Mouse (Mus musculus) midbrain, embryonic 16.5 days (tissue): Measurements from ENCODE around the gene Gtf3a. TPM values are rescaled to one million over a fixed set of nuclear protein-coding genes. Genes with fewer than 3 reads are reported as not detected.
"Not testable (repeated sequence)": the region's sequence is repeated elsewhere in the genome, so short reads cannot be mapped to it uniquely, and the experiment has no call there.

Experiments
- ATAC-seq: fragments of 200-750 bp; cut with Nextera tagmentation; 2 replicates; pipeline ENCODE4 v1.8.0; 2017; ENCODE audit warnings: moderate TSS enrichment
- H3K27ac ChIP-seq: fragments of 300-500 bp; sonication (generic); 2 replicates; pipeline ENCODE4 v1.5.1; 2014; ENCODE audit warnings: mild to moderate bottlenecking, low read length, mixed read lengths
- H3K27me3 ChIP-seq: fragments of 300-500 bp; sonication (generic); 2 replicates; pipeline ENCODE4 v1.6.1; 2014; ENCODE audit warnings: low read depth, low read length, mixed read lengths; ENCODE audit not compliant: control insufficient read depth, insufficient read depth
- H3K36me3 ChIP-seq: fragments of 300-500 bp; sonication (generic); 2 replicates; pipeline ENCODE4 v1.6.1; 2014; ENCODE audit warnings: mild to moderate bottlenecking, low read length, moderate library complexity, mixed read lengths; ENCODE audit not compliant: control insufficient read depth, insufficient read depth
- H3K4me1 ChIP-seq: fragments of 300-500 bp; sonication (generic); 2 replicates; pipeline ENCODE4 v1.6.1; 2014; ENCODE audit warnings: mild to moderate bottlenecking, low read length, mixed read lengths; ENCODE audit not compliant: control insufficient read depth, insufficient read depth
- H3K4me2 ChIP-seq: fragments of 300-500 bp; sonication (generic); 2 replicates; pipeline ENCODE4 v1.6.1; 2014; ENCODE audit warnings: mild to moderate bottlenecking, low read length, mixed read lengths
- H3K4me3 ChIP-seq: fragments of 300-500 bp; sonication (generic); 2 replicates; pipeline ENCODE4 v1.5.1; 2014; ENCODE audit warnings: low read depth, mild to moderate bottlenecking, low read length, moderate library complexity, mixed read lengths
- H3K9ac ChIP-seq: fragments of 300-500 bp; sonication (generic); 2 replicates; pipeline ENCODE4 v1.6.1; 2014; ENCODE audit warnings: low read depth, low read length, mixed read lengths
- H3K9me3 ChIP-seq: fragments of 300-500 bp; sonication (generic); replicated peaks from 2 replicates; pipeline ENCODE4 v1.6.1; 2014; ENCODE audit warnings: mild to moderate bottlenecking, low read length, mixed read lengths; ENCODE audit not compliant: control insufficient read depth, poor library complexity, severe bottlenecking
- WGBS: fragments of 180-500 bp; shearing (Covaris S2); extraction: QIAGEN DNeasy Blood & Tissue Kit; methylation state at CpG from one replicate; pipeline ENCODE4 v1.1.7; 2014; 5-methylcytosine and 5-hydroxymethylcytosine counted together
- polyA plus RNA-seq: library from polyadenylated mRNA; unstranded; fragments of >200 nt; fragmentation: Nextera tagmentation; extraction: Ambion mirVana; gene quantifications from 2 replicates; pipeline ENCODE4 v1.2.1, GENCODE M21; 2015

Gtf3a gene
- polyA plus RNA-seq, 1 experiment from 2014 or later = 116 TPM

GRCm38 (mm10) chr5:146914088-146914766 lies 34.2 kb upstream of the Gtf3a start:
- peaks cover 4% of the 10 kb centered on the region for H3K27me3 ChIP-seq
- H3K4me3 ChIP-seq = no peak overlapping the region
- no peak overlapping the region for H3K27ac ChIP-seq
- no peaks in the 10 kb centered on the region for H3K36me3 ChIP-seq
- WGBS = 27% methylated on average over 9 of the region's 9 CpGs
- no peak overlapping the region for H3K4me2 ChIP-seq
- H3K9me3 ChIP-seq = no peaks in the 10 kb centered on the region
- ATAC-seq = peak; percentile 56; the same call in 1 of the 2 replicates
- no peak overlapping the region for H3K9ac ChIP-seq
- no peaks in the 10 kb centered on the region for H3K4me1 ChIP-seq

- Histone ChIP-seq H3K4me3 (no peak overlapping the region), H3K36me3 (no peaks in the 10 kb centered on the region), H3K4me1 (peaks cover 11% of the 10 kb centered on the region), H3K27ac (no peak overlapping the region), H3K4me2 (no peak overlapping the region), H3K9me3 (no peaks in the 10 kb centered on the region), H3K27me3 (peaks cover 4% of the 10 kb centered on the region), H3K9ac (no peak overlapping the region)
- no peak for ATAC-seq
- WGBS = 73% methylated on average over 8 of the region's 8 CpGs
These were observed 32.2 kb upstream of the Gtf3a start for GRCm38 (mm10) chr5:146916273-146916672.

- Histone ChIP-seq H3K36me3 (no peaks in the 10 kb centered on the region), H3K9me3 (no peaks in the 10 kb centered on the region)
These were observed 31.7 kb upstream of the Gtf3a start for GRCm38 (mm10) chr5:146916806-146917205.

GRCm38 (mm10) chr5:146917357-146917756 lies 31.1 kb upstream of the Gtf3a start:
- H3K4me3 ChIP-seq, H3K27ac ChIP-seq, H3K36me3 ChIP-seq, ATAC-seq, H3K27me3 ChIP-seq, H3K9me3 ChIP-seq, H3K4me2 ChIP-seq, H3K9ac ChIP-seq: not testable (repeated sequence)
- peaks cover 12% of the 10 kb centered on the region for H3K4me1 ChIP-seq
- WGBS = 96% methylated on average over 3 of the region's 6 CpGs

More at GRCm38 (mm10) chr5:146916806-146917205, 31.7 kb upstream of the Gtf3a start:
- Histone ChIP-seq H3K9ac (no peak overlapping the region), H3K4me3 (no peak overlapping the region), H3K27ac (no peak overlapping the region), H3K27me3 (peaks cover 4% of the 10 kb centered on the region), H3K4me2 (no peak overlapping the region), H3K4me1 (peaks cover 12% of the 10 kb centered on the region)
- no peak for ATAC-seq
- 38% methylated on average over 6 of the region's 6 CpGs for WGBS

DNA sequence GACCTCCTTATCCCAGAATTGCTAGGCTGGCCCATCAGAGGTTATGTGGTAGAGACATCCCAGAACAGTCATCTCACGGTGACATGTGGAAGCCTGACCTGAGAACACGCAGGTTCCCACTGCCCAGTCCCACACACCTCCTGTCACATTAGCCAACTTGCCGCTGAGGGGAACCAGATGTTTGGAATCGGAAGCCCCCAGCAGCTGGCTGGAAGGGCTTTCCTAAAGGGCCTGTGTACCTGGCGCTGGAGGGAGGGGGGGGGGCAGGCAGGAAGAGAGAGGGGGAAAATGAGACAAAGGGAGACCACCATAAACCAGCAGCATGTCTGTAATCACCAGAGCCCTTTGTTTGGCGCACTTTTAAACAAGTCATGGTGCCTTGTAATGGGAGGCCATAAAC lies 28.6 kb upstream of the Gtf3a start:
- Histone ChIP-seq H3K4me1 (peaks cover 12% of the 10 kb centered on the region), H3K9ac (no peak overlapping the region; the same call in 1 of the 2 replicates), H3K27me3 (no peaks in the 10 kb centered on the region), H3K4me3 (peak overlapping the region; percentile 32; the same call in 1 of the 2 replicates), H3K27ac (no peak overlapping the region), H3K4me2 (peak overlapping the region; percentile 60), H3K9me3 (no peaks in the 10 kb centered on the region), H3K36me3 (no peaks in the 10 kb centered on the region)
- peak; percentile 36; the same call in 1 of the 2 replicates for ATAC-seq
- 32% methylated on average over 6 of the region's 6 CpGs for WGBS

DNA sequence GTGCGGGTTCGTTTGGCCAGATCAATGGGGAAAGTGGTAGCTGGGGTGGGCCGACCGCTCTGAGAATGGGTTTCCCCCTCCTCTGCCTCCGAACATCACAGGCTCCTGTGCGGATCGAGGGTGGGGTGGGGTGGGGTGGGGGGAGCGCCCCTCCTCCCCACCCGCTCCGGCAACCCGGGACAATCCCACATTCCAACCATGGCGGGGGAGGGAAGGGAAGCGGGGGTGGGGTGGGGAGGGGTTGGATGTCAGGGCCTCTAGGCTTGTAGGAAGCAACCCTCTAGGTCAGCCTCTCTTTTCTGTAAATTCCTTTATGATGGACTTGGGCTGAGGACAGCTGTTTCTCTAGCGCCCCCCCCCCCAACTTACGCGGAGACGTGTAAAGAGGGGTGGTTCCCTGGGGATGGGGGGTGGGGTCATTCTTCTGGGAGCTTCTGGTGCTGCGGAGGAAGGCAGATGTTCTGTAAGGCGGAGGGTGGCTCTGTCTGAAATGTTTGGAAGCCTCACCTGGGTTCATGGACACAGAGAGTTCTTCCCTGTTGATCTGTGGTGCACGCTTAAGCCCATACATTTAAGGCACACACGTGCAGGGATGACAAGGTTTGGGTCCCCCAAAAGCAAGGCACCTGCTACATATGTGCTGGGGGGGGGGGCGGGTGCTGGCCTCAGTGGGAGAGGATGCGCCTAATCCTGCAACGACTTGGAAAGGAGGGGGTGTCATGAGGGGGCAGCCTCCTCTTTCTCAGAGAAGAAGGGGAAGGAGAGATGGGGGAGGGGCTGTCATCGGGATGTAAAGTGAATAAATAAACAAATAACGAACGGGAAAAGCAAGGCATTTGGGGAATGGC lies 27.9 kb upstream of the Gtf3a start:
- Histone ChIP-seq H3K27me3 (no peaks in the 10 kb centered on the region), H3K4me3 (peak overlapping the region; percentile 32), H3K9ac (peak overlapping the region; percentile 61), H3K4me2 (peak overlapping the region; percentile 60), H3K27ac (no peak overlapping the region), H3K4me1 (peaks cover 12% of the 10 kb centered on the region), H3K36me3 (no peaks in the 10 kb centered on the region), H3K9me3 (no peaks in the 10 kb centered on the region)
- WGBS = 5% methylated on average over 25 of the region's 27 CpGs
- ATAC-seq = peak; percentile 62

GRCm38 (mm10) chr5:146921224-146921623 lies 27.2 kb upstream of the Gtf3a start:
- H3K27me3 ChIP-seq = no peaks in the 10 kb centered on the region
- H3K4me3 ChIP-seq = peak overlapping the region; percentile 32
- no peak overlapping the region for H3K9ac ChIP-seq
- ATAC-seq = peak; percentile 62; the same call in 1 of the 2 replicates
- H3K27ac ChIP-seq = no peak overlapping the region
- H3K9me3 ChIP-seq = no peaks in the 10 kb centered on the region
- H3K4me2 ChIP-seq = peak overlapping the region; percentile 60
- H3K4me1 ChIP-seq = peaks cover 12% of the 10 kb centered on the region
- 54% methylated on average over 8 of the region's 8 CpGs for whole genome bisulfite sequencing
- no peaks in the 10 kb centered on the region for H3K36me3 ChIP-seq

DNA sequence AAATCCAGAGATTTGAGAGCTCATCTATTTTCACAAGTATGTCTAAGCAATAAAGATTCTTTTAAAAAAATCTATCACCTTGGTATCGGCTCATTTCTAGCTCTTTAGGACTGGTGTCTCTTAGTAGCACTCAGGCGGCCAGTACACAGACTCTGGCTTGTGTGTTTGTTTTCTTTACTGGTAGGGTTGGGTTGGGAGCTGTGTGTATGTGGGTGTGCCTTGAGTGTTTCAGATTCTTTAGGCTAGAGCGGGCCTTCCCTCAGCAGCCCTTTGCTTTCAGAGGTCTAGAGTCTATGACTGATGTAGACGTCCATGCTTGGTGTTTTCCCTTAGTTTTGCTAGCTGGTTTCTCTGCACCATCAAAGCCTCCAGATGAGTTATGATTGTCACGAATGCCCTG lies 24.9 kb upstream of the Gtf3a start:
- WGBS = 77% methylated on average over 5 of the region's 5 CpGs
- H3K36me3 ChIP-seq = no peaks in the 10 kb centered on the region
- no peak overlapping the region for H3K4me3 ChIP-seq
- no peak overlapping the region for H3K27ac ChIP-seq
- H3K27me3 ChIP-seq = no peaks in the 10 kb centered on the region
- H3K9me3 ChIP-seq = no peaks in the 10 kb centered on the region
- H3K9ac ChIP-seq = no peak overlapping the region
- no peak overlapping the region for H3K4me2 ChIP-seq
- H3K4me1 ChIP-seq = peaks cover 12% of the 10 kb centered on the region
- no peak for ATAC-seq

DNA sequence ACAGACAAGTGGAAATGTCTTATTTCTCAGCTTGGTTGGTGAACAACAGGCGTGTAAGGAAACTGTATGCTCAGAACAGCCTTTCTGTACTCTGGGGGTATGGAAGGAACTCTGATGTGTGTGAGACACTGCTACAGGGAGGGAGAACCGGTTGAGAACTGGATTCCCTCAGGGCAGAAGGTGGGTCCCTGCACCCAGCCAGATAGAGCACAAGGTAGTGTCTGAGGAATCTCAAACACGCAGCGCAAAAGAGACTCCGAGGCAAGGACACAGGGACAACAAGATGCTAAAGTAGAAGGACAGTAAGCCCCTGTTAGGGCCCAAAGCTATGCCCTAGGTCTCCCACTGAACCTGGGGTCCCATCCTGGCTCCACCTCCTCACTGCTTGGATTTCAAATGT lies 21.8 kb upstream of the Gtf3a start:
- Histone ChIP-seq H3K4me1 (no peaks in the 10 kb centered on the region), H3K36me3 (no peaks in the 10 kb centered on the region), H3K9ac (no peak overlapping the region), H3K27me3 (no peaks in the 10 kb centered on the region), H3K27ac (no peak overlapping the region), H3K4me3 (no peak overlapping the region), H3K9me3 (no peaks in the 10 kb centered on the region), H3K4me2 (no peak overlapping the region)
- no peak for ATAC-seq
- 86% methylated on average over 5 of the region's 5 CpGs for WGBS
